In genomic region chr9:107873137-107873536, GRCm38 (mm10) we compare ENCODE assay signal across 8 mouse cellular contexts. TPM values are rescaled to one million over a fixed set of nuclear protein-coding genes. Genes with fewer than 3 reads are reported as not detected.
DNase-seq lines count a peak whose midpoint lies in the region; ATAC-seq and TF ChIP-seq lines count a peak whose summit lies in the region.

Rbm6 (minus strand) TSS chr9:107873237.

- no peak for DNase-seq in lung, adult 2 months
- no peak for DNase-seq in lung, postnatal 14 days
- DNase-seq in embryonic facial prominence, embryonic 11.5 days (ENCODE audit: low spot score): no peak
- no peak for DNase-seq in left cerebral cortex, postnatal 14 days (ENCODE audit: low spot score in 2 of 2)
- no peak for DNase-seq in urinary bladder, postnatal 25 days (ENCODE audit: low spot score)
- DNase-seq in retina, embryonic 14.5 days (ENCODE audit: low spot score): no peak

- H3K4me3 ChIP-seq in lung, adult 2 months (replicated peaks; ENCODE audit: extremely low read depth, low read depth, low read length): peak within 1 kb of the TSS; percentile 97
- H3K4me3 ChIP-seq in embryonic facial prominence, embryonic 11.5 days (ENCODE audit: low read depth, low read length): peak within 1 kb of the TSS; percentile 97
- H3K4me3 ChIP-seq in heart, embryonic 13.5 days: peak within 1 kb of the TSS; percentile 97
- H3K4me3 ChIP-seq in myocyte: peak within 1 kb of the TSS; percentile 74

- H3K4me2 ChIP-seq in embryonic facial prominence, embryonic 11.5 days (ENCODE audit: low read depth, low read length): peak within 1 kb of the TSS; percentile 68
- H3K4me2 ChIP-seq in heart, embryonic 13.5 days: peak within 1 kb of the TSS; percentile 90
- H3K4me2 ChIP-seq in myocyte (ENCODE audit: low read depth): peak within 1 kb of the TSS; percentile 93

- no peak for TF ChIP-seq POLR2A in lung, adult 2 months (IDR thresholded peaks at IDR 0.05; ENCODE audit: borderline replicate concordance, extremely low read depth, low read depth, low read length)
- TF ChIP-seq POLR2A in myocyte (IDR thresholded peaks at IDR 0.05; ENCODE audit: insufficient read length, low read depth): no peak

- H3K27me3 ChIP-seq in embryonic facial prominence, embryonic 11.5 days (ENCODE audit: control insufficient read depth, insufficient read depth, low read length): no peaks in the 10 kb centered on the region
- no peaks in the 10 kb centered on the region for H3K27me3 ChIP-seq in heart, embryonic 13.5 days (replicated peaks)
- no peaks in the 10 kb centered on the region for H3K27me3 ChIP-seq in myocyte (ENCODE audit: control insufficient read depth, insufficient read depth, insufficient read length)

- TF ChIP-seq CTCF in lung, adult 2 months (IDR thresholded peaks at IDR 0.05; ENCODE audit: insufficient read depth, low read length): no peak

- WGBS in lung, adult 2 months: 8% methylated on average over 14 of the region's 14 CpGs
- 11% methylated on average over 14 of the region's 14 CpGs for WGBS in embryonic facial prominence, embryonic 11.5 days
- 8% methylated on average over 14 of the region's 14 CpGs for WGBS in heart, embryonic 13.5 days

- intact Hi-C loops in left cerebral cortex, postnatal 14 days (cut with DNase I): no loop called here

- peak within 1 kb of the TSS; percentile 90 for H3K27ac ChIP-seq in embryonic facial prominence, embryonic 11.5 days (replicated peaks; ENCODE audit: low read depth, low read length)
- H3K27ac ChIP-seq in heart, embryonic 13.5 days (replicated peaks): peak within 1 kb of the TSS; percentile 96

- peak within 1 kb of the TSS; percentile 99 for H3K9ac ChIP-seq in embryonic facial prominence, embryonic 11.5 days (replicated peaks; ENCODE audit: low read length)
- H3K9ac ChIP-seq in heart, embryonic 13.5 days: peak within 1 kb of the TSS; percentile 99

- peaks cover 41% of the 10 kb centered on the region for H3K79me2 ChIP-seq in myocyte (ENCODE audit: control insufficient read depth, insufficient read depth)

- H3ac ChIP-seq in myocyte (ENCODE audit: control insufficient read depth, insufficient read length): peak within 1 kb of the TSS; percentile 89

- no peaks in the 10 kb centered on the region for H3K36me3 ChIP-seq in embryonic facial prominence, embryonic 11.5 days (replicated peaks; ENCODE audit: control insufficient read depth, insufficient read depth, low read depth, low read length)
- peaks cover 8% of the 10 kb centered on the region; the same call in 1 of the 2 replicates for H3K36me3 ChIP-seq in heart, embryonic 13.5 days
- H3K36me3 ChIP-seq in myocyte (ENCODE audit: control insufficient read depth, insufficient read depth): no peaks in the 10 kb centered on the region

- H3K4me1 ChIP-seq in lung, adult 2 months (ENCODE audit: control insufficient read depth, insufficient read depth, low read length): peaks cover 6% of the 10 kb centered on the region; the same call in 1 of the 2 replicates
- H3K4me1 ChIP-seq in embryonic facial prominence, embryonic 11.5 days (ENCODE audit: control insufficient read depth, insufficient read depth, low read length): no peaks in the 10 kb centered on the region
- peaks cover 21% of the 10 kb centered on the region for H3K4me1 ChIP-seq in heart, embryonic 13.5 days

- ATAC-seq in embryonic facial prominence, embryonic 11.5 days (replicated peaks; ENCODE audit: insufficient number of reproducible peaks, low FRiP score, low TSS enrichment, low read depth): no peak
- no peak for ATAC-seq in heart, embryonic 13.5 days (ENCODE audit: extremely low read depth, insufficient number of reproducible peaks, low FRiP score, low TSS enrichment)

- no peaks in the 10 kb centered on the region for H3K9me3 ChIP-seq in embryonic facial prominence, embryonic 11.5 days (replicated peaks; ENCODE audit: control insufficient read depth, low read length)
- no peaks in the 10 kb centered on the region for H3K9me3 ChIP-seq in heart, embryonic 13.5 days

TF ChIP-seq in myocyte, 11 proteins besides CTCF, POLR2A, EP300 and RAD21:
- TF ChIP-seq USF1 (IDR thresholded peaks at IDR 0.05; ENCODE audit: low read depth): no peak
- no peak for TF ChIP-seq SRF (IDR thresholded peaks at IDR 0.05; ENCODE audit: control insufficient read depth, insufficient read length, low read depth)
- TF ChIP-seq MYOD1 (IDR thresholded peaks at IDR 0.05; ENCODE audit: control insufficient read depth in 1 of 3, insufficient read length in 2 of 3, low read depth in 2 of 3): no peak
- no peak for TF ChIP-seq POLR2AphosphoS2 (IDR thresholded peaks at IDR 0.05; ENCODE audit: insufficient read length, low read depth)
- no peak for TF ChIP-seq MAX (IDR thresholded peaks at IDR 0.05; ENCODE audit: low read depth)
- TF ChIP-seq MYOG (IDR thresholded peaks at IDR 0.05; ENCODE audit: control insufficient read depth in 1 of 3, insufficient read depth in 1 of 3, insufficient read length in 2 of 3, low read depth in 2 of 3): no peak
- no peak for TF ChIP-seq TCF3 (IDR thresholded peaks at IDR 0.05; ENCODE audit: insufficient read length, low read depth)
- no peak for TF ChIP-seq TCF12 (IDR thresholded peaks at IDR 0.05; ENCODE audit: insufficient read depth, poor library complexity, severe bottlenecking)
- TF ChIP-seq CEBPB (IDR thresholded peaks at IDR 0.05; ENCODE audit: insufficient read depth, poor library complexity, severe bottlenecking): no peak
- no peak for TF ChIP-seq REST (IDR thresholded peaks at IDR 0.05; ENCODE audit: insufficient read depth, insufficient read length)
- TF ChIP-seq E2F4 (IDR thresholded peaks at IDR 0.05; ENCODE audit: insufficient read depth): no peak
TF ChIP-seq in myocyte: peak in this region for 0.

RNA-seq across cellular contexts. Expression of gene Rbm6, which starts in this region (rescaled TPM):
- 13.0 and 19.0 TPM in 2 replicates for polyA plus RNA-seq in lung, adult 2 months (2012; rRNA removed)
- polyA plus RNA-seq in embryonic facial prominence, embryonic 11.5 days (2014; fragmentation: Nextera tagmentation; extraction: Ambion mirVana): 96.7 and 101 TPM in 2 replicates
- 46.5 and 48.4 TPM in 2 replicates for polyA plus RNA-seq in heart, embryonic 13.5 days (2015; fragmentation: Nextera tagmentation; extraction: Ambion mirVana)
- total RNA-seq in left cerebral cortex, postnatal 14 days (2021): 10 to 100 TPM; 57.0 to 57.8 TPM
- 10.2 TPM for polyA plus RNA-seq in myocyte (2012; fragmentation: generic; extraction: Trizol)
